Comparison of ENCODE assay signal across 7 mouse cellular contexts in the genomic region with DNA sequence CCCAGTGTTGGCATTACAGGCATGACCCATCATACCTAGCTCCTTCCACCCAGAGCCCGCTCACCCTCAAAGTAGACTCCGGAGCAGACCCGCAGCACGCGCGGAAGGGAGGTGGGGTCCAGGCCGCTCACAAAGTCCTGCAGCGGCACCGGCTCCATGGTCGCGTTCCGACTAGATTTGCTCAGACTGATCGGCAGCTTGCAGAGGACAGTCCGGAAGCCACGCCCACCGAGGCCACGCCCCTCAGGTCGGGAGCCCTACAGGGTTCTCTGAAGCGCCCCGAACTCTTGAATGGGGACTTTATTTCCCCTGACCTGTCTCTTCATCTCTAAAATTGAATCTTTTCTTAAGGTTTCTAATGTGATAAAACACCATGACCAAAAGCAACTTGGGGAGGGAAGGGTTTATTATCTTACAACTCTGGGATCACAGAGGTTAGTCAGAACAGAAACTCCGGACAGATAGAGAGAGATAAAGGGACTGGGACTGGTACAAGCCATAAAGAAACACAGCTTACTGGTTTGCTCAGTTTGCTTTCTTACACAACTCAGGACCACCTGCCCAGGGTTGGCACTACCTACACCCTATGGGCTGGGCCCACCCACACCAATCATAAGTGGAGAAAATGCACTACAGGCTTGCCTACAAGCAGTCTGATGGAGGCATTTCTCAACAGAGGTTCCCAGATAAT. TPM values are rescaled to one million over a fixed set of nuclear protein-coding genes. Genes with fewer than 3 reads are reported as not detected.
A peak's percentile ranks its signal among the peaks of the same experiment; 100 is the strongest.
DNase-seq lines count a peak whose midpoint lies in the region; ATAC-seq lines count a peak whose summit lies in the region.

A gene (minus strand): TSS at position 192 of the 691 bp plus-strand sequence.

- no peak within 1 kb of the TSS for H3K27ac ChIP-seq in hindbrain, embryonic 13.5 days
- H3K27ac ChIP-seq in limb, embryonic 11.5 days (replicated peaks; ENCODE audit: low read depth, low read length) = no peak within 1 kb of the TSS
- no peak within 1 kb of the TSS for H3K27ac ChIP-seq in midbrain, embryonic 10.5 days (replicated peaks)

- peaks cover 6% of the 10 kb centered on the region for H3K4me1 ChIP-seq in hindbrain, embryonic 13.5 days (replicated peaks)
- H3K4me1 ChIP-seq in limb, embryonic 11.5 days (ENCODE audit: control insufficient read depth, insufficient read depth, low read length) = peaks cover 5% of the 10 kb centered on the region; the same call in 1 of the 2 replicates
- H3K4me1 ChIP-seq in midbrain, embryonic 10.5 days = peaks cover 15% of the 10 kb centered on the region

- peak within 1 kb of the TSS; percentile 50 for H3K4me2 ChIP-seq in hindbrain, embryonic 13.5 days
- H3K4me2 ChIP-seq in limb, embryonic 11.5 days (ENCODE audit: low read depth, severe bottlenecking) = peak within 1 kb of the TSS; percentile 40

- peak within 1 kb of the TSS; percentile 46; the same call in 1 of the 2 replicates for H3K9ac ChIP-seq in hindbrain, embryonic 13.5 days
- H3K9ac ChIP-seq in limb, embryonic 11.5 days (ENCODE audit: low read length) = peak within 1 kb of the TSS; percentile 27; the same call in 1 of the 2 replicates

- no peak for ATAC-seq in hindbrain, embryonic 13.5 days (ENCODE audit: low FRiP score)
- no peak for ATAC-seq in limb, embryonic 11.5 days (ENCODE audit: insufficient number of reproducible peaks, low FRiP score, low TSS enrichment, low read depth)

- no peaks in the 10 kb centered on the region for H3K36me3 ChIP-seq in hindbrain, embryonic 13.5 days
- H3K36me3 ChIP-seq in limb, embryonic 11.5 days (ENCODE audit: control insufficient read depth, insufficient read depth, low read length) = no peaks in the 10 kb centered on the region
- no peaks in the 10 kb centered on the region for H3K36me3 ChIP-seq in midbrain, embryonic 10.5 days

- DNase-seq in R1 (ENCODE audit: low read depth, low spot score) = peak; percentile 89
- DNase-seq in c-Kit-positive CD71-negative TER-119-negative erythroid progenitor cells, embryonic 14.5 days (ENCODE audit: low read depth) = peak; percentile 75
- DNase-seq in gastrocnemius, adult 18-20 months (ENCODE audit: low spot score) = peak; percentile 69
- DNase-seq in limb, embryonic 11.5 days (ENCODE audit: low spot score) = peak; percentile 73
- DNase-seq in midbrain, embryonic 10.5 days (ENCODE audit: low spot score) = peak; percentile 74
- peak; percentile 88 for DNase-seq in spleen, adult 12 weeks (ENCODE audit: low spot score)

- WGBS in hindbrain, embryonic 13.5 days = 3% methylated on average over 21 of the region's 21 CpGs
- 2% methylated on average over 21 of the region's 21 CpGs for WGBS in limb, embryonic 11.5 days
- 3% methylated on average over 21 of the region's 21 CpGs for whole genome bisulfite sequencing in midbrain, embryonic 10.5 days

- H3K9me3 ChIP-seq in hindbrain, embryonic 13.5 days = no peaks in the 10 kb centered on the region
- no peaks in the 10 kb centered on the region for H3K9me3 ChIP-seq in limb, embryonic 11.5 days (ENCODE audit: control insufficient read depth, low read length)
- no peaks in the 10 kb centered on the region for H3K9me3 ChIP-seq in midbrain, embryonic 10.5 days (replicated peaks)

- peaks cover 34% of the 10 kb centered on the region for H3K27me3 ChIP-seq in hindbrain, embryonic 13.5 days
- H3K27me3 ChIP-seq in limb, embryonic 11.5 days (ENCODE audit: control insufficient read depth, insufficient read depth, low read length) = peaks cover 9% of the 10 kb centered on the region
- H3K27me3 ChIP-seq in midbrain, embryonic 10.5 days (ENCODE audit: low read depth, poor library complexity, severe bottlenecking) = peaks cover 29% of the 10 kb centered on the region

- H3K4me3 ChIP-seq in hindbrain, embryonic 13.5 days = peak within 1 kb of the TSS; percentile 23
- H3K4me3 ChIP-seq in limb, embryonic 11.5 days (ENCODE audit: low read depth, low read length) = peak within 1 kb of the TSS; percentile 24
- H3K4me3 ChIP-seq in midbrain, embryonic 10.5 days = peak within 1 kb of the TSS; percentile 52

RNA-seq across cellular contexts. Expression of the gene that starts here (rescaled TPM):
- total RNA-seq in gastrocnemius, adult 18-20 months (2021) = under 1 TPM; 0.41 to 0.85 TPM
- 0.70 and 0.77 TPM in 2 replicates for polyA plus RNA-seq in hindbrain, embryonic 13.5 days (2015; fragmentation: Nextera tagmentation; extraction: Ambion mirVana)
- 0.45 and 0.57 TPM in 2 replicates for polyA plus RNA-seq in limb, embryonic 11.5 days (2014; fragmentation: Nextera tagmentation; extraction: Ambion mirVana)
- polyA plus RNA-seq in midbrain, embryonic 10.5 days (2016; fragmentation: Nextera tagmentation; extraction: Ambion mirVana) = 0.86 and 1.2 TPM in 2 replicates

Comparison
In these comparisons a context has a peak if more than half of its experiments do, and no peak if none do; other contexts are left out.
1. Peak in DNase-seq in gastrocnemius, adult 18-20 months; RNA of the gene not detected or under 1 TPM.
2. Peak in DNase-seq, H3K4me3 ChIP-seq, H3K9ac ChIP-seq and H3K4me2 ChIP-seq in limb, embryonic 11.5 days; RNA of the gene not detected or under 1 TPM.